Mouse (Mus musculus): ENCODE results near the gene Tmem190.
"Not testable (repeated sequence)": the region's sequence is repeated elsewhere in the genome, so short reads cannot be mapped to it uniquely, and the experiment has no call there.

GRCm38 (mm10) chr7:4820925-4821324 lies 38.2 kb downstream of the Tmem190 start:
- TF ChIP-seq POLR2A (IDR thresholded peaks at IDR 0.05; ENCODE audit: borderline replicate concordance, low read depth, low read length); CTCF (IDR thresholded peaks at IDR 0.05; ENCODE audit: low read depth, low read length): not testable (repeated sequence)
